In the genomic region with DNA sequence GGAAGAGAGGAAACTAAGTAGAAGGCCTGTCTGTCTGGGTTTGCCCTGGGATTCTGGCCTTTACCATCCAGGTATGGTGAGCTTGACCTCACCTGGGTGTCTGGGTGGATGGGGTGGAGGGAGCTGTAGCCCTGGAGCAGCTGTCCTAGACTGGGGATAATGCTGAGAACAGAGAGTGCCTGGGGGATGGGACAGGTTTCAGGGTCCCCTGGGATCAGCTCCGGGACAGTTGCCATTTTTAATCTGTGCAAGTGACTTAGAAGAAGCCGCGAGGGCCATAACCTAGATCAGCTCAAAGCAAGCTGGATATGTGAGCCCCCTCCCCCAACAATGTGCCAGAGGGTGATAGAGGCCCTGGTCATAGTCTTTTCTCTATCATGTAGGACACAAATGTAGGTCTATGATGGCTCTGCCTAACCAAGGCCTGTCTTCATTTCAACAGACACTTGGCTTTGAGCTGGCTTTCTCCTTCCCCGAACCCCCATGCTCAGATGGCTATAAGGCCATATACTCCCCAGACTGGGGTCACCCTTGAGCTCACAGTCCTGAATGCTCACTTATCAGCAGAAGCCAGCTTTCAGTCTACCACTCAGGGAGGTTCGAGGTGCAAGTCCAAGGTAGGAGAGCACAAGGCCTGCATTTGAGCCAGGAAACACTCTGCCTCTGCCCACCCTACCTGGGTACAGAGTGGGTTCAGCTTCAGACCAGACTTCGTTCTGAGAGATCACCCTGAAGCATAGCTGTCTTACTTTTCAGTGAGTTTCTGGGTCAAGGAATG, we compare ENCODE assay signal across 18 mouse cellular contexts. TPM values are rescaled to one million over a fixed set of nuclear protein-coding genes. Genes with fewer than 3 reads are reported as not detected.
DNase-seq lines count a peak whose midpoint lies in the region; ATAC-seq lines count a peak whose summit lies in the region.
"Had no signal": no experiment of that assay in that cellular context is flagged by ENCODE, and none has a peak within 500 bp of the region (broad histone marks: within the 10 kb centered on the region; RNA-seq: fewer than 3 reads in every experiment).

No protein-coding gene starts in this region.

- no peak for ATAC-seq in kidney, embryonic 16.5 days (ENCODE audit: low FRiP score, low TSS enrichment)
- ATAC-seq: forebrain, postnatal 0 days; midbrain, embryonic 13.5 days had no signal

- H3K27me3 ChIP-seq in kidney, embryonic 16.5 days (ENCODE audit: insufficient read depth, low read length), result no peaks in the 10 kb centered on the region
- H3K27me3 ChIP-seq in limb, embryonic 10.5 days (ENCODE audit: low read depth, poor library complexity, severe bottlenecking), result no peaks in the 10 kb centered on the region
- H3K27me3 ChIP-seq: midbrain, embryonic 13.5 days had no signal

- intact Hi-C loops in left cerebral cortex, postnatal 25 days (cut with DNase I), result no loop called here

- no peak overlapping the region for H3K4me3 ChIP-seq in kidney, embryonic 16.5 days (ENCODE audit: low read length)
- H3K4me3 ChIP-seq in limb, embryonic 10.5 days, result no peak overlapping the region
- H3K4me3 ChIP-seq: midbrain, embryonic 13.5 days had no signal

- no peaks in the 10 kb centered on the region for H3K9me3 ChIP-seq in kidney, embryonic 16.5 days (ENCODE audit: low read length)
- H3K9me3 ChIP-seq in limb, embryonic 10.5 days (replicated peaks), result no peaks in the 10 kb centered on the region
- H3K9me3 ChIP-seq: midbrain, embryonic 13.5 days had no signal

- H3K4me2 ChIP-seq in kidney, embryonic 16.5 days (replicated peaks; ENCODE audit: low read depth, low read length), result no peak overlapping the region
- H3K4me2 ChIP-seq: midbrain, embryonic 13.5 days had no signal

- peak; percentile 68 for DNase-seq in adrenal gland, postnatal 14 days
- DNase-seq in adrenal gland, adult 8-10 months, result no peak
- no peak for DNase-seq in kidney, adult 11 months
- peak; percentile 32 for DNase-seq in adrenal gland, postnatal 25 days
- DNase-seq in limb, embryonic 10.5 days (ENCODE audit: low spot score), result no peak
- no peak for DNase-seq in layer of hippocampus, adult 11-12 months (ENCODE audit: low spot score)
- no peak for DNase-seq in left cerebral cortex, postnatal 25 days (ENCODE audit: low spot score in 2 of 2)
- DNase-seq: forebrain, postnatal 0 days; gastrocnemius, postnatal 14 days; lung, postnatal 14 days had no signal

- 86% methylated on average over 6 of the region's 6 CpGs for WGBS in kidney, embryonic 16.5 days
- WGBS in limb, embryonic 10.5 days, result 84% methylated on average over 6 of the region's 6 CpGs

- H3K9ac ChIP-seq in kidney, embryonic 16.5 days (replicated peaks; ENCODE audit: low read length), result no peak overlapping the region; the same call in 1 of the 2 replicates
- H3K9ac ChIP-seq: forebrain, postnatal 0 days; midbrain, embryonic 13.5 days had no signal

- H3K27ac ChIP-seq in kidney, embryonic 16.5 days (ENCODE audit: low read length), result peak overlapping the region; percentile 63
- H3K27ac ChIP-seq in limb, embryonic 10.5 days, result 0 out of 2 replicates have a peak overlapping the region, but pooled peaks have one; percentile 85
- H3K27ac ChIP-seq: midbrain, embryonic 13.5 days had no signal

- H3K36me3 ChIP-seq in kidney, embryonic 16.5 days (ENCODE audit: insufficient read depth, low read length), result no peaks in the 10 kb centered on the region
- H3K36me3 ChIP-seq in limb, embryonic 10.5 days, result no peaks in the 10 kb centered on the region
- H3K36me3 ChIP-seq: midbrain, embryonic 13.5 days had no signal

- peaks cover 51% of the 10 kb centered on the region for H3K4me1 ChIP-seq in kidney, embryonic 16.5 days (ENCODE audit: insufficient read depth, low read length)
- peaks cover 45% of the 10 kb centered on the region for H3K4me1 ChIP-seq in limb, embryonic 10.5 days
- H3K4me1 ChIP-seq: midbrain, embryonic 13.5 days had no signal

RNA-seq across cellular contexts. Expression of gene Abhd16b, which starts 8.4 kb away (rescaled TPM):
- not detected in 2 replicates for total RNA-seq in adrenal gland, postnatal 14 days (2021)
- not detected for total RNA-seq in adrenal gland, adult 8-10 months (2022)
- polyA plus RNA-seq in kidney, embryonic 16.5 days (2015; fragmentation: Nextera tagmentation; extraction: Ambion mirVana), result 0.15 and 0.20 TPM in 2 replicates
- total RNA-seq in adrenal gland, postnatal 25 days (2021), result not detected in 2 replicates
- 0.08 and 0.21 TPM in 2 replicates for polyA plus RNA-seq in limb, embryonic 10.5 days (2016; fragmentation: Nextera tagmentation; extraction: Ambion mirVana)
- total RNA-seq in left cerebral cortex, postnatal 25 days (2021), result not detected
- total RNA-seq: forebrain, postnatal 0 days; gastrocnemius, postnatal 14 days; layer of hippocampus, postnatal 25 days had no signal
- polyA plus RNA-seq: activated CD4-positive, CD25-positive, alpha-beta regulatory T cell, adult 4 months; cortical plate, adult 2 months; forebrain, postnatal 0 days; limb, embryonic 14.5 days; midbrain, embryonic 13.5 days; neural tube, embryonic 11.5 days; urinary bladder, adult 2 months had no signal

RNA-seq across cellular contexts. Expression of gene Tpd52l2, which starts 12.3 kb away (rescaled TPM):
- 109 and 114 TPM in 2 replicates for total RNA-seq in adrenal gland, postnatal 14 days (2021)
- total RNA-seq in adrenal gland, adult 8-10 months (2022), result 100 to 1,000 TPM; 117 to 138 (median 127) TPM
- 168 and 172 TPM in 2 replicates for polyA plus RNA-seq in kidney, embryonic 16.5 days (2015; fragmentation: Nextera tagmentation; extraction: Ambion mirVana)
- 118 and 121 TPM in 2 replicates for total RNA-seq in adrenal gland, postnatal 25 days (2021)
- 176 and 185 TPM in 2 replicates for polyA plus RNA-seq in limb, embryonic 10.5 days (2016; fragmentation: Nextera tagmentation; extraction: Ambion mirVana)
- total RNA-seq in left cerebral cortex, postnatal 25 days (2021), result 10 to 100 TPM; 74.7 to 76.8 TPM

RNA-seq across cellular contexts. Expression of gene Zbtb46, which starts 25.4 kb away (rescaled TPM):
- 17.8 and 20.0 TPM in 2 replicates for total RNA-seq in adrenal gland, postnatal 14 days (2021)
- total RNA-seq in adrenal gland, adult 8-10 months (2022), result 10 to 100 TPM; 14.0 to 25.1 (median 17.7) TPM
- polyA plus RNA-seq in kidney, embryonic 16.5 days (2015; fragmentation: Nextera tagmentation; extraction: Ambion mirVana), result 26.2 and 30.5 TPM in 2 replicates
- 14.6 and 20.8 TPM in 2 replicates for total RNA-seq in adrenal gland, postnatal 25 days (2021)
- polyA plus RNA-seq in limb, embryonic 10.5 days (2016; fragmentation: Nextera tagmentation; extraction: Ambion mirVana), result 17.5 and 17.7 TPM in 2 replicates
- total RNA-seq in left cerebral cortex, postnatal 25 days (2021), result 10 to 100 TPM; 11.2 to 15.3 TPM

RNA-seq across cellular contexts. Expression of gene Dnajc5, which starts 35.6 kb away (rescaled TPM):
- 77.3 and 89.9 TPM in 2 replicates for total RNA-seq in adrenal gland, postnatal 14 days (2021)
- 100 to 1,000 TPM; 105 to 115 (median 108) TPM for total RNA-seq in adrenal gland, adult 8-10 months (2022)
- 91.7 and 100 TPM in 2 replicates for polyA plus RNA-seq in kidney, embryonic 16.5 days (2015; fragmentation: Nextera tagmentation; extraction: Ambion mirVana)
- total RNA-seq in adrenal gland, postnatal 25 days (2021), result 81.9 and 101 TPM in 2 replicates
- 86.6 and 97.6 TPM in 2 replicates for polyA plus RNA-seq in limb, embryonic 10.5 days (2016; fragmentation: Nextera tagmentation; extraction: Ambion mirVana)
- total RNA-seq in left cerebral cortex, postnatal 25 days (2021), result 100 to 1,000 TPM; 289 to 296 TPM

Comparison
In these comparisons a context has a peak if more than half of its experiments do, and no peak if none do; other contexts are left out.
1. DNase-seq: peak in adrenal gland, postnatal 14 days (single experiment) and adrenal gland, postnatal 25 days (single experiment); none in adrenal gland, adult 8-10 months (single experiment), kidney, adult 11 months (single experiment), limb, embryonic 10.5 days (single experiment), layer of hippocampus, adult 11-12 months (single experiment) and left cerebral cortex, postnatal 25 days (0 of 2).